Mouse (Mus musculus) limb, embryonic 11.5 days (tissue): ENCODE data around the gene Rabgap1l. TPM values are rescaled to one million over a fixed set of nuclear protein-coding genes. Genes with fewer than 3 reads are reported as not detected.

ENCODE experiments used
- ATAC-seq: fragments of 200-750 bp; cut with Nextera tagmentation; 2 replicates; pipeline ENCODE4 v1.8.0; 2017; ENCODE audit warnings: low read depth; ENCODE audit not compliant: insufficient number of reproducible peaks, low FRiP score, low TSS enrichment
- DNase-seq: peaks from one replicate; pipeline ENCODE4 v3.0.0-alpha.2; 2015; ENCODE audit warnings: low spot score
- H3K27ac ChIP-seq: fragments of 300-500 bp; sonication (generic); replicated peaks from 2 replicates; pipeline ENCODE4 v1.5.1; 2014; ENCODE audit warnings: low read depth, mild to moderate bottlenecking, low read length
- H3K27me3 ChIP-seq: fragments of 300-500 bp; sonication (generic); 2 replicates; pipeline ENCODE4 v1.6.1; 2014; ENCODE audit warnings: mild to moderate bottlenecking, low read length, mixed read lengths; ENCODE audit not compliant: control insufficient read depth, insufficient read depth
- H3K36me3 ChIP-seq: fragments of 300-500 bp; sonication (generic); 2 replicates; pipeline ENCODE4 v1.6.1; 2014; ENCODE audit warnings: mild to moderate bottlenecking, low read length, moderate library complexity, mixed read lengths; ENCODE audit not compliant: control insufficient read depth, insufficient read depth
- H3K4me1 ChIP-seq: fragments of 300-500 bp; sonication (generic); 2 replicates; pipeline ENCODE4 v1.6.1; 2014; ENCODE audit warnings: low read length, mixed read lengths; ENCODE audit not compliant: control insufficient read depth, insufficient read depth
- H3K4me2 ChIP-seq: fragments of 300-500 bp; sonication (generic); 2 replicates; pipeline ENCODE4 v1.6.1; 2014; ENCODE audit warnings: low read depth, mild to moderate bottlenecking, moderate library complexity; ENCODE audit not compliant: severe bottlenecking
- H3K4me3 ChIP-seq: fragments of 300-500 bp; sonication (generic); 2 replicates; pipeline ENCODE4 v1.5.1; 2014; ENCODE audit warnings: low read depth, low read length
- H3K9ac ChIP-seq: fragments of 300-500 bp; sonication (generic); 2 replicates; pipeline ENCODE4 v1.6.1; 2014; ENCODE audit warnings: mild to moderate bottlenecking, low read length
- H3K9me3 ChIP-seq: fragments of 300-500 bp; sonication (generic); 2 replicates; pipeline ENCODE4 v1.6.1; 2016; ENCODE audit warnings: low read length; ENCODE audit not compliant: control insufficient read depth
- WGBS: fragments of 180-500 bp; shearing (Covaris S2); extraction: QIAGEN DNeasy Blood & Tissue Kit; methylation state at CpG from one replicate; pipeline ENCODE4 v1.1.7; 2014; 5-methylcytosine and 5-hydroxymethylcytosine counted together
- polyA plus RNA-seq: library from polyadenylated mRNA; unstranded; fragments of >200 nt; fragmentation: Nextera tagmentation; extraction: Ambion mirVana; gene quantifications from 2 replicates; pipeline ENCODE4 v1.2.1, GENCODE M21; 2014

Rabgap1l gene
- polyA plus RNA-seq, 1 experiment from 2014 or later = 14.3 TPM

GRCm38 (mm10) chr1:160518552-160518951, 274.5 kb downstream of the Rabgap1l start:
- ATAC-seq = no peak
- Histone ChIP-seq H3K27ac (no peak overlapping the region), H3K4me1 (no peaks in the 10 kb centered on the region), H3K27me3 (no peaks in the 10 kb centered on the region), H3K4me3 (no peak overlapping the region), H3K4me2 (no peak overlapping the region), H3K9ac (no peak overlapping the region), H3K9me3 (no peaks in the 10 kb centered on the region), H3K36me3 (no peaks in the 10 kb centered on the region)
- WGBS = 79% methylated on average over 4 of the region's 4 CpGs
- DNase-seq = no peak

- Histone ChIP-seq H3K4me1 (no peaks in the 10 kb centered on the region), H3K9me3 (no peaks in the 10 kb centered on the region), H3K9ac (no peak overlapping the region), H3K27ac (no peak overlapping the region), H3K4me3 (no peak overlapping the region), H3K4me2 (no peak overlapping the region), H3K27me3 (no peaks in the 10 kb centered on the region), H3K36me3 (no peaks in the 10 kb centered on the region)
- DNase-seq (no peak), ATAC-seq (no peak)
Observed at GRCm38 (mm10) chr1:160507766-160508165, 285.2 kb downstream of the Rabgap1l start.

- 70% methylated on average over 3 of the region's 3 CpGs for WGBS
Observed at GRCm38 (mm10) chr1:160496906-160497577, 296.0 kb downstream of the Rabgap1l start.

GRCm38 (mm10) chr1:160485731-160486130, 307.3 kb downstream of the Rabgap1l start:
- Histone ChIP-seq H3K27ac (no peak overlapping the region), H3K4me3 (no peak overlapping the region), H3K4me2 (no peak overlapping the region), H3K36me3 (no peaks in the 10 kb centered on the region), H3K9ac (no peak overlapping the region), H3K9me3 (no peaks in the 10 kb centered on the region), H3K4me1 (no peaks in the 10 kb centered on the region), H3K27me3 (no peaks in the 10 kb centered on the region)
- WGBS = 71% methylated on average over 3 of the region's 3 CpGs
- ATAC-seq (no peak), DNase-seq (no peak)

More at GRCm38 (mm10) chr1:160496906-160497577, 296.0 kb downstream of the Rabgap1l start:
- Histone ChIP-seq H3K9me3 (no peaks in the 10 kb centered on the region), H3K4me2 (no peak overlapping the region), H3K9ac (no peak overlapping the region), H3K27me3 (no peaks in the 10 kb centered on the region), H3K36me3 (no peaks in the 10 kb centered on the region), H3K4me3 (no peak overlapping the region), H3K27ac (no peak overlapping the region), H3K4me1 (no peaks in the 10 kb centered on the region)
- DNase-seq (no peak), ATAC-seq (no peak)

- ATAC-seq (no peak), DNase-seq (no peak)
- Histone ChIP-seq H3K27me3 (no peaks in the 10 kb centered on the region), H3K9me3 (no peaks in the 10 kb centered on the region), H3K4me3 (no peak overlapping the region), H3K4me1 (no peaks in the 10 kb centered on the region), H3K4me2 (no peak overlapping the region), H3K9ac (no peak overlapping the region), H3K36me3 (no peaks in the 10 kb centered on the region), H3K27ac (no peak overlapping the region)
- 86% methylated on average over 7 of the region's 7 CpGs for WGBS
Observed at GRCm38 (mm10) chr1:160485028-160485427, 308.0 kb downstream of the Rabgap1l start.

GRCm38 (mm10) chr1:160481643-160482042, 311.4 kb downstream of the Rabgap1l start:
- WGBS = 90% methylated on average over 2 of the region's 2 CpGs

GRCm38 (mm10) chr1:160467443-160467842, 325.6 kb downstream of the Rabgap1l start:
- no peak overlapping the region for H3K9ac ChIP-seq
- H3K4me2 ChIP-seq = no peak overlapping the region
- no peak for DNase-seq
- ATAC-seq = no peak
- H3K36me3 ChIP-seq = no peaks in the 10 kb centered on the region
- H3K4me3 ChIP-seq = no peak overlapping the region
- no peaks in the 10 kb centered on the region for H3K27me3 ChIP-seq
- no peaks in the 10 kb centered on the region for H3K9me3 ChIP-seq
- H3K4me1 ChIP-seq = no peaks in the 10 kb centered on the region
- no peak overlapping the region for H3K27ac ChIP-seq

More at GRCm38 (mm10) chr1:160481643-160482042, 311.4 kb downstream of the Rabgap1l start:
- Histone ChIP-seq H3K9me3 (no peaks in the 10 kb centered on the region), H3K9ac (no peak overlapping the region), H3K27me3 (no peaks in the 10 kb centered on the region), H3K4me2 (no peak overlapping the region), H3K36me3 (no peaks in the 10 kb centered on the region), H3K4me3 (no peak overlapping the region), H3K4me1 (no peaks in the 10 kb centered on the region), H3K27ac (no peak overlapping the region)
- no peak for ATAC-seq
- no peak for DNase-seq

GRCm38 (mm10) chr1:160465186-160465585, 327.8 kb downstream of the Rabgap1l start:
- H3K4me1 ChIP-seq = no peaks in the 10 kb centered on the region
- ATAC-seq (no peak), DNase-seq (no peak)
- H3K4me3 ChIP-seq = no peak overlapping the region
- H3K27me3 ChIP-seq = no peaks in the 10 kb centered on the region
- H3K36me3 ChIP-seq = no peaks in the 10 kb centered on the region
- H3K9ac ChIP-seq = no peak overlapping the region
- no peaks in the 10 kb centered on the region for H3K9me3 ChIP-seq
- H3K4me2 ChIP-seq = no peak overlapping the region
- no peak overlapping the region for H3K27ac ChIP-seq

- H3K36me3 ChIP-seq = no peaks in the 10 kb centered on the region
- no peak overlapping the region for H3K9ac ChIP-seq
- H3K9me3 ChIP-seq = no peaks in the 10 kb centered on the region
- no peak overlapping the region for H3K4me2 ChIP-seq
- ATAC-seq = no peak
- H3K4me1 ChIP-seq = no peaks in the 10 kb centered on the region
- H3K27ac ChIP-seq = no peak overlapping the region
- H3K4me3 ChIP-seq = no peak overlapping the region
- DNase-seq = no peak
- no peaks in the 10 kb centered on the region for H3K27me3 ChIP-seq
Observed at GRCm38 (mm10) chr1:160464148-160464547, 328.9 kb downstream of the Rabgap1l start.
